Mouse (Mus musculus) thymus, postnatal 0 days (tissue): ENCODE results near the gene Treml4. TPM values are rescaled to one million over a fixed set of nuclear protein-coding genes. Genes with fewer than 3 reads are reported as not detected.
"Not testable (repeated sequence)": the region's sequence is repeated elsewhere in the genome, so short reads cannot be mapped to it uniquely, and the experiment has no call there.

Experiments
- DNase-seq: peaks from one replicate; pipeline ENCODE4 v3.0.0-alpha.2; 2015; ENCODE audit warnings: low spot score
- polyA plus RNA-seq: library from polyadenylated mRNA; unstranded; fragments of >200 nt; fragmentation: Nextera tagmentation; extraction: Ambion mirVana; gene quantifications from 2 replicates; pipeline ENCODE4 v1.2.1, GENCODE M21; 2015

The Treml4 gene
- polyA plus RNA-seq, 1 experiment from 2014 or later, result 0.82 TPM

DNA sequence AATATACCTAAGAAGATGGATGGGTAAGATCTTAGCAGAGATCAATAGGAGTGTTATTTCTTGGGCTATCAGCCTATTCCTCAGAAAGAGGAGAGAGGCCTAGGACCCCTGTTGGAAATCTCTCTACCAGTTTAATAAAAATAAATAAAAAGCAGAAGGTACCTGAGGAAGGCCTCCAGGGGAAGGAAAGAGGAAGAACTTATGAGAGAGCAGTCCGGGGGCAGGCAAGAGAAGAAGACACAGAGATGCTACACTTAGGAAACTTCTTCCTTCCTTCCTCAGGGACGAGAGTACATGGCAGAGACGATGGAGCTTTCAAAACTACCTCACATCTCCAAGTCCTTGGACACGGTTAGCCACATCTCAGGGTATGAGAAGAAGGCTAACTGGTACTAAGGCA, 10.0 kb downstream of the Treml4 start:
- no peak for DNase-seq

DNA sequence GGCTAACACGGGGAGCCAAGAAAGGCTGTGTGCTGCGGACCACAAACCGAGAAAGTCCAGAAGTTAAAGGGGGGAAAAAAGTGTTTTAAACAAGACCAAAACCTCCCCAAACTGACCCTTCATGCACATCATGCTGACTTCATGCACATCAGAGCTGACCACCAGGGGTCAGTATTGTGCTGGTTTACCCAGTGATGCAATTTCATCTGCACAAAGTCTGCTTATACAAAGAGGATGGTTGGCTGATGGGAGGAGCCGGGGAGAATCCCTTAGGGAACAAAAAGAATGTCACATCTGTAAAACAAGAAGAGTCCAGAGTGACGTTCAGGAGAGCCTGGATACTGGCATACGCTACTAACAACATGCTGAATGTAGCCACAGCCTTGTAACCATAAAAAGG, 10.8 kb downstream of the Treml4 start:
- peak; percentile 77 for DNase-seq

DNA sequence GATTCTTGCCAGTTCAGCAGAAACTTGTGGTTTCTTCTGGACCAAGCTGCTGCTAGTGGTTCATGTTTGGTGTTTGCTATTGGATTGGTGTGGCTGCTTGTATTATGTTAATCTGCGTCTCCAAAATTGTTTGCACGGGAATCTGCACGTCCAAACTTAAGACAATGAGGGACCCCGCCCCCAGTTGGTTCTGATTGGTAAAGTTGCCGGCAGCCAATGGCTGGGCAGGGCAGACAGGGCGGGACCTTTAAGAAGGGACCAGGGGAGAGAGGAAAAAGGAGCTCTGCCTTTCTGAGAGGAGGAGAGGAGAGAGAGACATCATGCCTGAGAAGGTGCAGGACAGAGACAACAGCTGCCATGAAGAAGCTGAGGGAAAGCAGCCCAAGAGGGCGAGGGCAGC, 11.6 kb downstream of the Treml4 start:
- no peak for DNase-seq

DNA sequence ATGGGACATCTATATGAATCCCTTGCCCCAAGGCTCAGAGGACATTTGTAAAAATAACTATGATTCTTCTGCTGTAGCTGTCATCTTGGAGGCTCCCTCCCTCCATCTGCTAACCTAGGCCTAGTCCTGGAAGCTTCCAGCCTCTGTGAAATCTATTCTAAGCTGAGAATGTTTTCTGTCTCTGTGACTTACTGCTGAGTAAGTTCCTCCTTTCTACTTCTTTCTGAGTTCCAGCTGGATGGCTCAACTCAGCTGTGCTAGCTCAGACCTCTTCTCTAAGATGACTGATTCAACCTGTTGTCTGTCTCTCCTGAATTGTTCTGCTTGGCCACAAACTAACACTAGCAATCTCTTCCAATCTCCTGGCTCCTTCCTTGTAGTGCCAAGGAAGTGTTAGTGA, 14.3 kb downstream of the Treml4 start:
- no peak for DNase-seq

DNA sequence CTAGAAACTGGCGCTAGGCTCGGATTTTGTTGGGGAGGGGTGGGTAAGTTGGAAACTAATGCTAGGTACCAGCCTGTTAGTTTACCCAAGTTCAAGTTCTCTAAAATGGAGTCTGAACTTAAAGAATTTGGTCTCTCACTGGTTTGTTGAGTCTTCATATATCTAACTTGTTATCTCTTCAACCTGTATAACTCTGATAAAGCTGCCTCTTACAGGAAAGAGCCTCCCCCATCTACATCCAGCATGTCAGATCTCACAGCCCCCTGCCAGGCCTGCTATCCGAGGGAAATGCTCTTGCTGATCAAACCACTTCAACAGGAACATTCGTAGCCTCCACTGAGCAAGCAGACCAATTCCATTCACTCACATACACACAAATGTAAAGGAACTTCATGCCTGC, 14.9 kb downstream of the Treml4 start:
- no peak for DNase-seq

DNA sequence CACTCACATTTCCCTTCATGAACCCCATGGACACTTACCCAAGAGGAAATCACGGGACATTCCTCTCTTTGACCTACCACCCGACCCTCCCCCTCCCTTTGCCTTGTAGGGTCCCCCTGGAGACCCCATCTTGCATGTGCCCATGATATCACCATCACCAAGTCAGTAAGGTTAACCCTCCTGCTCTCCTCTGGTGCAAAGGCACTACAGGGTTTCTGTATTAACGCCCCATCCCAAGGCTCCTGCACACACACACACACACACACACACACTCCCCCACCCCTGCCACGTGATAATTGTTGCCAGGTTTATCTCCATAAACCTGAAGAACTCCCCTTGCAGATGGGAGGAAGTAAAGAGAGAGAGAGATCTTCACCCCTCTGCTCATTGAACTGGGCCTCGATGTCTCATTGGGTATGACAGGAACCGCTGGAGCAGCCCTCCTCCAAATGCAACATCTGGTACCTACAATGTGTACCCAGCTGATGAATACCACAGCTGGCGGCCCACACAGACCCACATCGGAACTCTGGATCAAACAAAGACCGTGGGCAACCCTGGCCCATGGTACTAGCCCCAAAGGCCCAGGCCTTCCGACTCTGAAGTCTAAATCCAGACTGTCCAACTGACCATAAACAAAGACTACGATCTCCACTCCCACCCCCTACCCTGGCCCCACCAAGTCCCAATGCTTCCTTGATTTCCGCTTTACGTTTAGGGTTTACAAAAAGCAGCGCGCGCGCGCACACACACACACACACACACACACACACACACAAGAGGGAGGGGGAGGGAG, 17.0 kb downstream of the Treml4 start:
- DNase-seq, result peak; percentile 18

DNA sequence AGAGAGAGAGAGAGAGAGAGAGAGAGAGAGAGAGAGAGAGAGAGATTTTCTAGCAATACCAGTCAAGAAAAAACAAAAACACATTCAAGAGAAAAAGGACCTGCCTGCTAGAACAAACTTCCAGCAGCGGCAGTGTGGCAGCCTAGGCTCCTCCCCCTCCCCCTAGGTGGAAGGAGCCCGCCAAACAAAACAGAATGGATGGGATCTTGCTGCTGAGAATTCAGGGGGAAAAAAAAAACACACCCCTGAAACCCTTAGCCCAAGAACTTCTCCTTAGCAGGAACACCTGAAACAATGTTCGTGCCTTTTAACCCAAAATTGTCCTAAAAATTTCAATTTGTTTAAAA, 17.6 kb downstream of the Treml4 start:
- peak; percentile 27 for DNase-seq

DNA sequence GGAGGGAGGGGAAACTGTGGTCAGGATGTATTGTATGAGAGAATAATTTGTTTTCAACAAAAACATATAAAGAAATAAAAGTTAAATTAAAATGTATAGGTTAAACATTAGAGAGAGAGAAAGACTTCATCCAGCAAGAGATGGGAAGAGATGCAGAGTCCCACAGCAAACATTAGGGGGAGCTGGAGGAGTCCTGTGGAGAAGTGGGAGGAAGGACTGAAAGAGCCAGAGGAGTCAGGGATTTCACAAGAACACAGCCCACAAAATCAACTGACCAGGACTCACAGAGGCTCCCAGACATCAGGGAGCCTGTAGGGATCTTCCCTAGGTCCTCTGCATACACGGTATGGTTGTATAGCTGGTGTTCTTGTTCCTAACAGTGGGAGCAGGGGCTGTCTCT, 22.7 kb downstream of the Treml4 start:
- DNase-seq, result peak; percentile 11

DNA sequence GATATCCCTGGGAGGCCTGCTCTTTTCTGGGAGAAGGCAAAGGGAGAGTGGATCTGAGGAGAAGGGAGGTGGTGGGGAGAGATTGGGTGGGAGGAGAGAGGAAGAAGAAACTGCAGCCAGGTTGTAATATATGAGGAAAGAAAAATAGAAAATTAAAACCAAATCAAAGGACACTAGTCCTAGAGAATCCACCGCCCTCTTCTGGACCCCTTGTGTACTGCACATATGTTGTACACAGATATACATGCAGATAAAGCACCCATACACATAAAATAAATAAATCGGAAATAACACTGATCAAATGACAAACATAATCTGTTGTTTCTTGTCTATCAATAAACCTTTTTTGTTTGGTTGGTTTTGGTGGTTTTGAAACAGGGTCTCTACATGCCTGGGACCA, 23.2 kb downstream of the Treml4 start:
- peak; percentile 18 for DNase-seq

DNA sequence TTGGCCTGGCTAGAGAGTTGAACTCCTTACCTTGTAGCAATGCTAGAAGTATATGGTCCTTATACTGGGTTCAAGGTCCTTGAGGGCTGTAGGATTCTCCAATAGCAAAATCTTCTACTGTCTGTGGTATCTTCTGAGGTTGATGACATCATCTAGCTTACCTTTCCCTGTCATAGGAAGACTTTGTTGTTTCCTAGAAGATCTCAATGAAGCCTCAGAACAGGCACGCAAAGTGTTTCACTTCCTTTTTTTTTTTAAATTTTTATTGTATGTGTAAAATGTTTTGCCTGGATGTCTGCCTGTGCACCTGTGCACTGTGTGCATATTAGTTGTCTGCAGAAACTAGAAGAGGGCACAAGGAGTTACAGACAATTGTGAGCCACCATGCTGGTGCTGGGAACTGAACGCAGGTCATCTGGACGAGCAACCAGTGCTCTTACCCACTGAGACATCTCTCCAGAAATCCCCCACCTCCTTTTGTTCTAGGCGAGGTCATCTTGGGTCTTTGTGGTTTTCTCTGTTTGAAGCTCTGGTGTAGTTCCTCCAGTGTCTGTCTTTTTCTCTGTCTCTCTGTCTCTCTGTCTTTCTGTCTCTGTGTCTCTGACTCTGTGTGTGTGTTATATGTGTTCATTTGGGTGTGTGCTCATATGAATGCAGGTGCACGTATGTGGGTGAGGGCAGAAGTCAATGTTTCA, 29.6 kb downstream of the Treml4 start:
- no peak for DNase-seq

DNA sequence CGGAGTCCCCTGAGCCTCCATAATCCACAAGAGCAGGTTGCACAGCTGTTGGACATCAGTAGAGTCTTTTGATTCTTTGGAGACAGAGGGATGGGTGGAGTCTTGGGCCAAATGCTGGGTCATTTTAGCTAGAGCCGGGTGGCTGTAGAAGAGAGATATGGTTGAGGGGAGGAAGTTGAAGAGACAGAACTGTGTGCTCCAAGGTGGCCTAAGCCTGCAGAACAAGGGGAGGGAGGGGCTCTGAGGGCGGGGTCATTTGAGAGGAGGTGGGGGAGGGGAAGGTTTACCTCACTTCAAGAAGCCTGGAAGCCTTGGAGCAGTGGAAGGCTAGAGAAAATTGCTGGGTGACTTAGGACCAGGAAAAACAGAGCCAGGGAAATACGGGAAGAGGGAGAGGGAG, 35.1 kb downstream of the Treml4 start, which contains the start of gene Treml2:
Gene Treml2, plus strand, starts transcription at position 296 of the 400 bp plus-strand sequence.
- peak; percentile 45 for DNase-seq

DNA sequence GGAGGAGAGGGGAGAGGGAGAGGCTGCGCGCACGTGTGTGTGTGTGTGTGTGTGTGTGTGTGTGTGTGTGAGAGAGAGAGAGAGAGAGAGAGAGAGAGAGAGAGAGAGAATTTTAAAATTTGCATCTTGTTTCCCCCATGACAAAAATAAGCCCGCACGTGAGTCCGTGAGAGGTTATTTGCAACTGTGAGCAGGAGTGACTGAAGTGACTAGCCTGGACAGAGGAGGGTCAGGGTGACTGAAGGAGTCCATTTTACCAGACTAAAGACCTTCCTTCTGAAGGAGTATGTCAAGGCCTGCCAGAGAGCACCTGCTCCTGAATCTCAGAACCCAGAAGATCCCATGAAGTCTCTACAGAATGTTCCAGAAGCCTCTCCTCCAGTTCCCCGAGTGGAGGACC, 35.7 kb downstream of the Treml4 start:
- DNase-seq, result no peak

DNA sequence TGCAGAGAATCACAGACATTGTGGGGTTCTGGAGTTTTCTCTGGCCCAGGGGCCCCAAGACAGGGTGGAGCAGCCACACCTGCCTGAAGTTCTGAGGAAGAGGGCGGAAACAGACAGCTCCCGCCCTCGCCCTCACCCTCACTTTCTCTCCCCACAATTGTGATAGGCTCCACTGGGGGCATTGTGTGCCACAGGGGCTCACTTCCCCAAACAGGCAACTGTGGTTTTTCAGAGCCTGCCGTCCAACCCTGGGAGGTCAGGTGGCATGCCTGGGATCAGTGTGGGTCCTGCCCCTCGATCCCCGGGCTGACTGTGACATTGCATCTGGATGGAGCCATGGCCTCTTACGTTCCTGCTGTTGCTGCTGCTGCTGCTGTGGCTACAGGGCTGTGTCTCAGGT, 36.1 kb downstream of the Treml4 start:
- peak; percentile 81 for DNase-seq

DNA sequence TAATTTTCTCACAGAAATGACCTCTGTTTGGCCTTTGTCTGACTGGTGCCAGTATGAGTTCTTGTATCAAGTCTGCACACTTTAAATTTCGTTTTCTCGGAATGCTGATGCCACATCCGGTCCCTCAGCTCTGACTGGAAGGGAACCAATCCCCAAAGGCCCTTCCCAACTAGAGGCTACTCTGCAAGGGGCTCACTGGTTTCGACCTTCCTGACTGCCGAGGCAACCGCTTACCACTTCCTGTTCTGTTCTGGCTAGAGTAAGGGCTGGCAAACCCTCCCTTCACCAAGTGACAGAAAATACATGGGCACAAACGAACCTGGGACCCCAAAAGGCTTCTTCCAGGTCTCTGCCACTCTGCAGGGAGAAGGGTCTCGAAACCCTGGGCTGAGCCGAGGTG, 36.8 kb downstream of the Treml4 start:
- DNase-seq, result peak; percentile 83

DNA sequence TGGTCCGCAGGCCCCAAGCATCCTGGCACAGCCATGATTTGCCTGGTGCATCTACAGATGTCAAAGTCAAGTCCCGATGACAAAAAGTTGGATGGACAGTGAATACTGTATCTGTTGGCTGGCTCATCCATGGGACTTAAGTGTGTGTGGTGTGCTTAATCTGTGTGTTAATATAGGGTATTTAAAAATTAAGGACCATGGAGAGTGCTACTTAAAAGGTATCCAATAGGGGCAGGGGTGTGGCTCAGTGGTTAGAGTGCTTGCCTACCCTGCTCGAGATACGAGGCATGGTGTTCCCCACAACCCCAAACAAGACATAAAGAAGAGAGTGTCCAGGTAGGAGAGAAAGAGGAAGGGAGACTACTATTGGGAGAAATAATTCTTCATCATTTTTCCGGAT, 37.7 kb downstream of the Treml4 start:
- DNase-seq, result peak; percentile 3

DNA sequence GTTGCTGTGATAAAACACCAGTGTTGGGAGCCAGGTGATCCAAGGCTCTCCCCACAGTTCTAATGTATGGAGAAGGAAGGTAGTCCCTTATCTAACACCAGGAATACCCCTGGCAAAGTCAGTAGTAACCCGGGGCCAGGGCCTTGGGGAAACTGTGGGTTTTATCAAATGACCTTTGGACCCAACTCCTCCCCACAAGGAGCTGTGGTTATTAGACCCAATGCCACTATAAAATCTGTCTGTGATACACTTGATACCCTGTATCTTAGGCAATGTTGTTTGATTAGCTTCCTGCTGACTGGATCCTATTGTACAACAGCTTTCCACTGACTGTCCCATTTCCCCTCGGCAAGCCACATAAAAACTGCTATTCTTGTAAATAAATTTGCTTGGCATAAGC, 48.0 kb downstream of the Treml4 start:
- DNase-seq, result no peak

DNA sequence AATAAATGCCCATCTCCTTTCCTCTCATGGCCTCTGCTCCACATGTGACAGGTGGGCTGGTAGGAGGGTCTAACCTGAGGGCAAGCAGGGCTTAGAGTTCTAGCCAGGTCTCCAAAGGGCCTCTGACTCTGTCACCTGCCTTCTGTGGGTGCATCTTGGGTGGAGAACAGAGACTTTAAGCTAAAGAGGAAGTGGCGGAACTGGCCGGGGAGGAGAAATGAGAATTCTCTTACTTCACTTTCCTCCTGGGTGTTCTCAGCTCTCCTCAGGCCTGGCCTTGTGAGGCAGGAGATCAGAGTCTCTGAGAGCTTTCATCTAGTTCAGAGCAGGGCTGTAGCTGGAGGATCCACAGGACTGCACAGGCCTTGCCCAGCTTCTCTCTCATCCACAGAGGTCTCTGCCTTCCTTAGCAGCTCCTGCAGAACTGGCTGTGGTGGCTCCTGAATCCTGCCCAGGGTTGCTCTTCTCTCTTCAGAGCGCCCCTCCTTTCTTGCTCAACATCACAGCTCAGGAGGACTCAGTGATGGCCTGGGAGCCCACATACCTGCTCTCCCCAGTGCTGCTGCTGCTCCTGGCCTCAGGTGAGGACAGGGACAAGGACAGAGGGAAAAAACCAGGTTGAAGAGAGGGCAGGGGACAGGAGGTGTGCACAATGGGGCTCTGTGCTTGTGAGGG, 51.9 kb downstream of the Treml4 start, which contains the start of gene B430306N03Rik:
Gene B430306N03Rik, plus strand, starts transcription at position 237 of the 675 bp plus-strand sequence.
- not testable (repeated sequence) for DNase-seq

DNA sequence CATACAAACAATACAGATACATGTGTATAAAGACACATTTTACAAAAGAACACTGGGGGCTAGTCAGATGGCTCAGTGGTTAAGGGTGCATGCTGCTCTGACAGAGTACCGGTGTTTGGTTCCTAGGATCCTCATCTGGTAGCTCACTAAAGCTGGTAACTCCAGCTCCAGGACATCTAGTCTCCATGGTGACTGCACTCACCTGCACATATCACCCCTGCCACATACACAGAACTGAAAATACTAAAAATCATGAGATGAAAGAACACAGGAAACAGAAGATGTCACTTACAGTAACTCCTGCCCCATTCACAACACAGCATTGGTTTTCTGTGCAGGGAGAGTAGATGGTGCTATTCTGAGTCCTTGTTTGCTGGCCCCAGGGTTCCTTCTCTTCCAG, 54.6 kb downstream of the Treml4 start:
- no peak for DNase-seq

DNA sequence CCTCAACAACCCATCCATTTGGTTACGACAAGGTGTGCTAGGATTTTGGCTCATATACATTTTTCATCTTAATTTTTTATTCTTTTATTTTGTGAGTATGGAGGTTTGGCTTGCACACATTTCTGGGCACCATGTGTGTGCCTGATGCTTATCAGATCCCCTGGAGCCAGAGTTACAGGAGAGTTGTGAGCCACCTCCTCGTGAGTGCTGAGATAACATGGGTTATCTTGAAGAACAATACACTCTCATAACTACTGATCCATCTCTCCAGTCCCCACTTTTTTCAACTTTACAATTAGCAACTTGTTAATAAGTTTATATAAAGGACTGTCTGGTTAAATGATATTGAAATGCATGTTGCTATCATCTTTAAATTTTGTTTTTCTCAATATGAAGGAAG, 57.2 kb downstream of the Treml4 start:
- DNase-seq, result no peak

DNA sequence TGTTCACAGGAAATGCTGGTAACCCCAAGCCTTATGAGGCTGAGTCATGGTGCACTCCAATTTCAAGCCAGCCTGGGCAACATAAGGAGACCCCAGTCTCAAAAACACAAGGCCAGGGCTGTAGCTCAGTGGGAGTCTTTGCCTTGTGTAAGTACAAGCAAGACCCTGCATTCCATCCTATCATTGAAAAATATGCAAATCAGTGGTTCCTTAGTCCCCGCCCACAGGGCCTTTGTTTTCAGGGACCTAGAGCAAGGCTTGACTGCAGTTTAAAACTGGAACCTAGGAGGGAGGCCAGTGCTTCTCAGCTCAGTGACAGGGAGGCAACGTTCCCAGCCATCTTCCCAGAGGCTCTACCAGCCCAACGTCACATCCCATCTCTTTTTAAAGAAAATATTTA, 59.1 kb downstream of the Treml4 start:
- DNase-seq, result no peak

DNA sequence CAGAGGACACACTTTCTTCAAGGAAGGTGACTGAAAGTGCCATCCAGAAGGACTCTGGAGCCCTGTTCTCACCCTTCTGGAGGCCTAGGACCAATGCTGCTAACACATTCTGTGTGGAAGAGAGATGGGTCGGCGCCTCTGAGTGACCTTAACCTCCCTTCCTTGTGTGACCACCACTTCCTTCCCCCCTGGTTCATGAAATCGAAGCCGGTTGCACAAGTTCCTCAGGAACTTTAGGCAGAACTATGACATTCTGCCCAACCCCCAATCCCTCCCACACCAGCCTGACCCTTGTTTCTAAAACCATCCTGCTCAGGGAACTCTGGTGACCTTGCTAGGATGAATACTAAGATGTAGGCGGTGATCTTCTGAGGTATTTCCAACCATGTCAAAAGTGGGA, 60.2 kb downstream of the Treml4 start:
- no peak for DNase-seq
